Mouse (Mus musculus) spleen, adult 2 months (tissue): ENCODE measurements around the gene Pycr2.

ENCODE experiments used
- CTCF ChIP-seq: fragments of 200-500 bp; IDR thresholded peaks from 2 replicates; pipeline ENCODE4 v1.5.1; 2011; ENCODE audit warnings: mild to moderate bottlenecking, inconsistent platforms; ENCODE audit not compliant: insufficient read depth, insufficient read length, insufficient replicate concordance; ENCODE audit errors: extremely low read depth
- POLR2A ChIP-seq: fragments of 200-500 bp; IDR thresholded peaks from 2 replicates; pipeline ENCODE4 v1.6.1; 2011; ENCODE audit warnings: low read depth, low read length, inconsistent platforms

DNA sequence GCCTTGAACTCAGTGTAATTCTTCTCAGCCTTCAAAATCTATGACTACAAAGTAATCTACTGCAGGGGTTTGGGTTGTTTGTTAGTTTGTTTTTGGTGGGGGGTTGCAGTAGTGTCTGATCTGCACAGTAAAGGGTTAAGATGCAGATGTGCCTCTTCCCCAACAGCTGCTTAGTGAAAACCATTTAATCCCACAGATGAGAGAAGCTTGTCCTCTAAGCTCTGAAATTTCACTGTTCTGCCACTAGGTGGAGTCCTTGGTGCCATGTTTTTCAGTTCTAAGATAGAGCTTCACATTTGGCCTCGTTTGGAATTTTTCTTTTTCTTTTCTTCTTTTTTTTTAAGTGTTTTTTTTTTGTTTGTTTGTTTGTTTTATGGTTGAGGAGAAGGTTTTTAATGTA is 40.5 kb upstream of the Pycr2 start:
- TF ChIP-seq POLR2A (no peak), CTCF (0 out of 2 replicates have a peak, but pooled peaks have one; percentile 22)
